1 mouse cellular context compared by ENCODE assay signal in the genomic region with DNA sequence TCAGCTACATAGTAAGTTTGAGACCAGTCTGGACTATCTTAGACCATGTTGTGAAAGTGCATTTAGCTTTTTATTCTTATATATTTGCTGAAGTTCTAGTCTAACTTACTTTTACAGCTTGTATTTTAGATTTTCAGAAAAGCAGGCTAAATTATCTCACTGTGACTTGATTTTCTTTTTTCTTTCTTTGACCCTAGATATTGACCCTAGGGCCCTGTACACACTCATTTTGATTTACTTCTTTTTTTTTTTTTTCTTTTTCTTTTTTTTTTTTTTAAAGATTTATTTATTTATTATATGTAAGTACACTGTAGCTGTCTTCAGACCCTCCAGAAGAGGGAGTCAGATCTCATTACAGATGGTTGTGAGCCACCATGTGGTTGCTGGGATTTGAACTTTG.
TF ChIP-seq lines count a peak whose summit lies in the region.

No protein-coding gene starts in this region.

TF ChIP-seq in MEL, 35 proteins besides CTCF, POLR2A, EP300 and RAD21:
- TF ChIP-seq ZNF384 (IDR thresholded peaks at IDR 0.05; ENCODE audit: low read depth, low read length) = peak; percentile 63
